Mouse (Mus musculus) spleen, adult 2 months (tissue): ENCODE measurements around the gene Scgb1a1. TPM values are rescaled to one million over a fixed set of nuclear protein-coding genes. Genes with fewer than 3 reads are reported as not detected.

ENCODE experiments used
- DNase-seq, 2 experiments: peaks; one replicate each; pipeline versions ENCODE4 v3.0.0 to v3.0.0-alpha.2; 2012 to 2021; ENCODE audit warnings: low spot score in 2 of 2, low read depth in 1 of 2
- H3K27ac ChIP-seq: fragments of 200-500 bp; 2 replicates; pipeline ENCODE4 v1.5.1; 2012; ENCODE audit warnings: low read length, inconsistent platforms; ENCODE audit not compliant: insufficient read depth
- H3K27me3 ChIP-seq: fragments of 200-500 bp; 2 replicates; pipeline ENCODE4 v1.6.1; 2012; ENCODE audit warnings: mild to moderate bottlenecking, moderate library complexity, low read length, inconsistent platforms; ENCODE audit not compliant: control insufficient read depth, insufficient read depth
- H3K36me3 ChIP-seq: fragments of 200-500 bp; 2 replicates; pipeline ENCODE4 v1.6.1; 2012; ENCODE audit warnings: mild to moderate bottlenecking, low read length, inconsistent platforms; ENCODE audit not compliant: control insufficient read depth, insufficient read depth
- H3K4me1 ChIP-seq: fragments of 200-500 bp; 2 replicates; pipeline ENCODE4 v1.6.1; 2011; ENCODE audit warnings: inconsistent platforms; ENCODE audit not compliant: control insufficient read depth, insufficient read depth, insufficient read length
- H3K4me3 ChIP-seq: fragments of 200-500 bp; 2 replicates; pipeline ENCODE4 v1.5.1; 2011; ENCODE audit warnings: mild to moderate bottlenecking, inconsistent platforms; ENCODE audit not compliant: insufficient read depth, insufficient read length; ENCODE audit errors: extremely low read depth
- CTCF ChIP-seq: fragments of 200-500 bp; IDR thresholded peaks from 2 replicates; pipeline ENCODE4 v1.5.1; 2011; ENCODE audit warnings: mild to moderate bottlenecking, inconsistent platforms; ENCODE audit not compliant: insufficient read depth, insufficient read length, insufficient replicate concordance; ENCODE audit errors: extremely low read depth
- POLR2A ChIP-seq: fragments of 200-500 bp; IDR thresholded peaks from 2 replicates; pipeline ENCODE4 v1.6.1; 2011; ENCODE audit warnings: low read depth, low read length, inconsistent platforms
- WGBS: fragments of 180-500 bp; shearing (Covaris S2); methylation state at CpG from one replicate; pipeline ENCODE4 v1.1.7; 2018; 5-methylcytosine and 5-hydroxymethylcytosine counted together
- polyA plus RNA-seq: library from polyadenylated mRNA; depleted of rRNA; stranded (reverse); fragments of >200 nt; gene quantifications from 2 replicates; pipeline ENCODE4 v1.2.3, GENCODE M21; 2012

Scgb1a1 gene
- polyA plus RNA-seq, 1 experiment, result 0.91 TPM

- DNase-seq, result no peak
- WGBS, result 54% methylated on average over 4 of the region's 4 CpGs
- H3K4me3 ChIP-seq, result no peak overlapping the region
- peaks cover 18% of the 10 kb centered on the region; the same call in 1 of the 2 replicates for H3K4me1 ChIP-seq
- no peak overlapping the region for H3K27ac ChIP-seq
- no peaks in the 10 kb centered on the region for H3K27me3 ChIP-seq
- TF ChIP-seq CTCF (no peak), POLR2A (no peak)
- H3K36me3 ChIP-seq, result no peaks in the 10 kb centered on the region
Measured at GRCm38 (mm10) chr19:9044291-9044690, 43.5 kb downstream of the Scgb1a1 start.

- Histone ChIP-seq H3K36me3 (no peaks in the 10 kb centered on the region), H3K4me3 (no peak overlapping the region), H3K27me3 (no peaks in the 10 kb centered on the region), H3K27ac (no peak overlapping the region), H3K4me1 (peaks cover 21% of the 10 kb centered on the region; the same call in 1 of the 2 replicates)
- no peak for DNase-seq
- no peak for TF ChIP-seq CTCF
- no peak for TF ChIP-seq POLR2A
- WGBS, result 94% methylated on average over 1 of the region's 1 CpGs
Measured at GRCm38 (mm10) chr19:9043123-9043522, 44.6 kb downstream of the Scgb1a1 start.

GRCm38 (mm10) chr19:9041074-9041473, 46.7 kb downstream of the Scgb1a1 start:
- H3K27me3 ChIP-seq, result no peaks in the 10 kb centered on the region
- no peak overlapping the region for H3K4me3 ChIP-seq
- no peak for TF ChIP-seq POLR2A
- no peak for TF ChIP-seq CTCF
- H3K27ac ChIP-seq, result peak overlapping the region; percentile 83
- DNase-seq, result peak; percentile 19 to 53
- peaks cover 23% of the 10 kb centered on the region; the same call in 1 of the 2 replicates for H3K4me1 ChIP-seq
- no peaks in the 10 kb centered on the region for H3K36me3 ChIP-seq

- H3K36me3 ChIP-seq, result no peaks in the 10 kb centered on the region
- H3K4me1 ChIP-seq, result peaks cover 23% of the 10 kb centered on the region; the same call in 1 of the 2 replicates
- whole genome bisulfite sequencing, result 71% methylated on average over 6 of the region's 6 CpGs
- H3K27me3 ChIP-seq, result no peaks in the 10 kb centered on the region
- peak overlapping the region; percentile 54 for H3K27ac ChIP-seq
- TF ChIP-seq CTCF, result no peak
- TF ChIP-seq POLR2A, result no peak
- DNase-seq, result no peak
- H3K4me3 ChIP-seq, result no peak overlapping the region
Measured at GRCm38 (mm10) chr19:9040649-9041048, 47.1 kb downstream of the Scgb1a1 start.

GRCm38 (mm10) chr19:9039928-9040327, 47.8 kb downstream of the Scgb1a1 start:
- Histone ChIP-seq H3K27ac (no peak overlapping the region), H3K36me3 (no peaks in the 10 kb centered on the region), H3K4me1 (peaks cover 23% of the 10 kb centered on the region; the same call in 1 of the 2 replicates), H3K4me3 (no peak overlapping the region), H3K27me3 (no peaks in the 10 kb centered on the region)
- no peak for TF ChIP-seq CTCF
- TF ChIP-seq POLR2A, result no peak
- no peak for DNase-seq
- WGBS, result 56% methylated on average over 7 of the region's 7 CpGs

GRCm38 (mm10) chr19:9039266-9039665, 48.5 kb downstream of the Scgb1a1 start:
- H3K4me3 ChIP-seq, result no peak overlapping the region
- no peaks in the 10 kb centered on the region for H3K27me3 ChIP-seq
- H3K4me1 ChIP-seq, result peaks cover 19% of the 10 kb centered on the region; the same call in 1 of the 2 replicates
- no peaks in the 10 kb centered on the region for H3K36me3 ChIP-seq
- no peak for TF ChIP-seq CTCF
- no peak for TF ChIP-seq POLR2A
- DNase-seq, result no peak
- 84% methylated on average over 4 of the region's 4 CpGs for WGBS
- no peak overlapping the region for H3K27ac ChIP-seq

GRCm38 (mm10) chr19:9038136-9038535, 49.6 kb downstream of the Scgb1a1 start:
- TF ChIP-seq POLR2A (no peak), CTCF (no peak)
- Histone ChIP-seq H3K27me3 (no peaks in the 10 kb centered on the region), H3K27ac (0 out of 2 replicates have a peak overlapping the region, but pooled peaks have one; percentile 1), H3K4me1 (peaks cover 20% of the 10 kb centered on the region), H3K4me3 (no peak overlapping the region), H3K36me3 (no peaks in the 10 kb centered on the region)
- DNase-seq, result peak in 1 of 2 experiments; percentile 31
- WGBS, result 17% methylated on average over 3 of the region's 3 CpGs
